Mouse (Mus musculus): ENCODE measurements at regions not wholly inside any gene's neighbourhood (a gene's known extent, or its start where the extent isn't known, plus 50 kb on each side); places are given as distances from the start of the nearest gene placed in this dataset.

DNA sequence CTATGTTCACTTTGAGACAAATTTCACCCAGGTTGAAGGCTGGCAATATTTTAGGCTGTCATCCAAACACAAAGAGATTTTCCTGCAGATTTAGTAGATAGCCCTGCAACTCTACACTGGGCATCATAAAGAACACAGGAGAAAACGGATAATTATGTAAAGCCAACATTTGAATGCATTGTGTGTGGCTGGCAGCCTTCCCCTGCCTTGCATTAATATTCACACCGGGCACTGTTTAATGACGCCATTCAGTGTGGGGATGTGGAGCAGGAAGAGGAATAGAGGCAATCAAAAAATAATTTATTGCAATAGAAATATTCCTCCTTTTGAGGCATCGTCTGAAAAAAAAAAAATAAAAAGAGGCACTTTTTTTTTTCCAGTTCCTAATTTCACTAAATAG lies 105.7 kb downstream of the Samd5 start:
- Histone ChIP-seq H3K9me3 (replicated peaks; ENCODE audit: control insufficient read depth, low read length) (no peaks in the 10 kb centered on the region), H3K4me1 (ENCODE audit: control insufficient read depth, insufficient read depth, low read length) (peaks cover 12% of the 10 kb centered on the region), H3K4me2 (ENCODE audit: low read length) (no peak overlapping the region), H3K9ac (ENCODE audit: low read length) (no peak overlapping the region), H3K4me3 (ENCODE audit: low read depth, low read length) (no peak overlapping the region), H3K27me3 (replicated peaks; ENCODE audit: control insufficient read depth, insufficient read depth, low read length) (no peaks in the 10 kb centered on the region), H3K27ac (ENCODE audit: low read depth, low read length) (no peak overlapping the region), H3K36me3 (ENCODE audit: control insufficient read depth, insufficient read depth, low read length) (no peaks in the 10 kb centered on the region)
- 7% methylated on average over 4 of the region's 4 CpGs for WGBS
- peak; percentile 82 for ATAC-seq
- peak; percentile 71 for DNase-seq (ENCODE audit: low spot score)

DNA sequence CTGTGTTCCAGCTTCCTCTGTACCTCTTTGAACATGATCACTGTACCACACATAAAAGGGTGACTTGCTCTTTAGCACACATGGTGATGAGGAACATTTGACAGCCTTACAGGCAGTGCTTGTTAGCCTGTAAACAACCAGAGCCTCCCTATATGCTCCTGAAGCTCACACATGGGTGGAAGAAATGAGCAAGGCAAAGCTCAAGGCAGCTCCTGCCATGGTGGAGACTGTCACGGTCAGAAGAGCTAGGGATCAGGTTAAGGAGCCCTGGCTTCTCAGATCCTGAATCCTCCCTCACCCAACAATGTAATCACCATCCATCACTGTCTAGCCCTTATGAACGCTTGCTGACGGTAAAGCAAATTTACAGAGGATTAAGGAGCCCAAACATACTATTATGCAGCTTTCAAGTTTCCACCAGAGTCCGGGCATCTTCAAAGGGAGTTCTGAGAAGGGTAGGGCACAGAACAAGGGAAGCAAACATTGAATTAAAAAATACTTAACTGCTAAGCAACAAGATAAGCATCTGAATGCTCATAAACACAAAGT lies 117.4 kb downstream of the Samd5 start:
- WGBS, result 15% methylated on average over 4 of the region's 4 CpGs
- H3K4me2 ChIP-seq (ENCODE audit: low read length), result no peak overlapping the region
- H3K4me3 ChIP-seq (ENCODE audit: low read depth, low read length), result no peak overlapping the region
- no peak for DNase-seq (ENCODE audit: low spot score)
- H3K4me1 ChIP-seq (ENCODE audit: control insufficient read depth, insufficient read depth, low read length), result no peaks in the 10 kb centered on the region
- no peaks in the 10 kb centered on the region for H3K9me3 ChIP-seq (replicated peaks; ENCODE audit: control insufficient read depth, low read length)
- H3K36me3 ChIP-seq (ENCODE audit: control insufficient read depth, insufficient read depth, low read length), result no peaks in the 10 kb centered on the region
- H3K9ac ChIP-seq (ENCODE audit: low read length), result no peak overlapping the region
- H3K27me3 ChIP-seq (replicated peaks; ENCODE audit: control insufficient read depth, insufficient read depth, low read length), result no peaks in the 10 kb centered on the region
- no peak overlapping the region for H3K27ac ChIP-seq (ENCODE audit: low read depth, low read length)
- no peak for ATAC-seq

DNA sequence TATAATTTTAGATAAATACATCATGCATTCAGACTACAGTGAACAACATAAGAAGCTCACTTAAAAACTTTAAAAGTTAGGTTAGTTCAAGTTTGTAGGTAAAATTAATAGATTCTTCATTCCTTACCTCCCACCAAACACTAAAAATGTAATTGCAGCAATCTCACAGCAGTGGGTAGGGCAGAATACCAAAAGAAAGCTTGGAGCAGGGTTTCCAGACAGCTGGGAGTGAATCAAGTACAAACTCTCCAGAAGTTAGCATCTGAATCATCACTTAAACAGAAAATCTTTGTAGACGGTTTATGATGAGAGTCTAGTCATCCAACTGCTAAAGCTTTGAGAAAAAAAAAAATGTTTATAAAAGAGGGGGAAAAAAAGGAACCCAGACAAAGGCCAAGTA lies 117.9 kb downstream of the Samd5 start:
- no peak for DNase-seq (ENCODE audit: low spot score)
- no peak overlapping the region for H3K4me3 ChIP-seq (ENCODE audit: low read depth, low read length)
- H3K9me3 ChIP-seq (replicated peaks; ENCODE audit: control insufficient read depth, low read length), result no peaks in the 10 kb centered on the region
- H3K27me3 ChIP-seq (replicated peaks; ENCODE audit: control insufficient read depth, insufficient read depth, low read length), result no peaks in the 10 kb centered on the region
- H3K4me1 ChIP-seq (ENCODE audit: control insufficient read depth, insufficient read depth, low read length), result no peaks in the 10 kb centered on the region
- no peaks in the 10 kb centered on the region for H3K36me3 ChIP-seq (ENCODE audit: control insufficient read depth, insufficient read depth, low read length)
- H3K4me2 ChIP-seq (ENCODE audit: low read length), result no peak overlapping the region
- H3K27ac ChIP-seq (ENCODE audit: low read depth, low read length), result no peak overlapping the region
- ATAC-seq, result no peak
- 63% methylated on average over 1 of the region's 1 CpGs for WGBS
- H3K9ac ChIP-seq (ENCODE audit: low read length), result no peak overlapping the region

DNA sequence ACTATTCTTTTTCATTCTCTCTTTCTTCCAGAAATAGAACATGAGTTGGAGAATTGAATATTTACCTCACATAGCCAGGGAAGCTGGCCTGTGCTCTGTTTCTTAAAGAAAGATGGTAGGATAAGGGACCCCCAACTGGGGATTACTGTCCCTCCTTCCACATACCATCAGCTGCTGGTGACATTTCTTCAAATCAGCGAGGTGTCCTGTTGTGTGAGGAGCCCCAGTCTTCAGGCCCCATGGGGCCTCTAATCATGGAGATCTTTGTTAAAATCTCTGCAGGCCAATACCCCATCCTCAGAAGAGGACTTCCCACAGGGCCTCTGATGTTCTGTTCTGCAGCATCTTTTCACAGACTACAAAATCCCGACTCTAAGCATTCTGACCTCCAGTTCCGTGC lies 121.1 kb downstream of the Samd5 start:
- peak; percentile 47 for DNase-seq (ENCODE audit: low spot score)
- H3K4me3 ChIP-seq (ENCODE audit: low read depth, low read length), result no peak overlapping the region
- 0 out of 2 replicates have a peak, but pooled peaks have one; percentile 32 for ATAC-seq

DNA sequence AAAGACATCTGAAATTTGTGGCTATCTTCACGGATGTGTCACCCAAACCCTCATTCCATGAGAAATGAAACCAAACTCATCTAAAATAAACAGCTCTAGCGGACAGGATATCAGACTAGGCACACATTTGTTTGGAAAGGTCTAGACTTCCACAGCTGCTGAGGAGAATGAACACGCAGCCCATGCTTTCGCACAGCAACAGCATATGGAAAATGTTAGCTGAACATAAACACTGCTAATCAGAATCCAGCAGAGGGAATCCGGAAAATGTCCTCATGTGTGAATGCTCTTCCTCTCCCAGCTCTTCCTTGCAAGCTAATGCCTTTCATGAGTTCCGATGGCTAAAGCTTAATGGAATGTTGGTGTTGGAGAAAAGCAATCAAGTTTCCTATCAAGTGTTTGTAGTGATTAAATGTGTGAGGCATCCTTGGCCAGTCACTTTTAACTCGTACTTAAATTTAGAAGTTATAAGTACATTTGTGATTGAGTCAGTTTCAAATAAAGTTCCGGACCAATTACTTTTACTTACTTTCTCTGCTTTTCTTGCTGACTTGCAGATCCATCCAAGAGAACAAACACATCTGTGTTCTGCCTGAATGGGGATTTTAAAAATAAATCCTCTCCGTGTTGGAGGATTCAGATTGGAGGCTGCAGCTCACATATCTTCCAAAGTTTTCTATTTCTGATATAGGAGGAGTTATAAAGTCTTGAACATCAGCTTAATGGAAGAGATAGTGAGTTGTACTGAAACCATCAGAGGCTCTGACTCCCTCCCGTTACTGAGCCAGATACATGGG lies 124.9 kb downstream of the Samd5 start:
- H3K9ac ChIP-seq (ENCODE audit: low read length), result no peak overlapping the region
- no peaks in the 10 kb centered on the region for H3K27me3 ChIP-seq (replicated peaks; ENCODE audit: control insufficient read depth, insufficient read depth, low read length)
- ATAC-seq, result no peak
- peaks cover 8% of the 10 kb centered on the region for H3K4me1 ChIP-seq (ENCODE audit: control insufficient read depth, insufficient read depth, low read length)
- no peak for DNase-seq (ENCODE audit: low spot score)
- 79% methylated on average over 10 of the region's 10 CpGs for WGBS
- no peaks in the 10 kb centered on the region for H3K9me3 ChIP-seq (replicated peaks; ENCODE audit: control insufficient read depth, low read length)
- no peak overlapping the region for H3K4me2 ChIP-seq (ENCODE audit: low read length)
- no peak overlapping the region for H3K27ac ChIP-seq (ENCODE audit: low read depth, low read length)
- H3K36me3 ChIP-seq (ENCODE audit: control insufficient read depth, insufficient read depth, low read length), result no peaks in the 10 kb centered on the region
- no peak overlapping the region for H3K4me3 ChIP-seq (ENCODE audit: low read depth, low read length)

More for the DNA sequence above, 121.1 kb downstream of the Samd5 start:
- no peaks in the 10 kb centered on the region for H3K4me1 ChIP-seq (ENCODE audit: control insufficient read depth, insufficient read depth, low read length)
- no peak overlapping the region for H3K27ac ChIP-seq (ENCODE audit: low read depth, low read length)
- H3K4me2 ChIP-seq (ENCODE audit: low read length), result no peak overlapping the region
- H3K9ac ChIP-seq (ENCODE audit: low read length), result no peak overlapping the region
- WGBS, result 9% methylated on average over 3 of the region's 3 CpGs
- no peaks in the 10 kb centered on the region for H3K9me3 ChIP-seq (replicated peaks; ENCODE audit: control insufficient read depth, low read length)
- no peaks in the 10 kb centered on the region for H3K27me3 ChIP-seq (replicated peaks; ENCODE audit: control insufficient read depth, insufficient read depth, low read length)
- H3K36me3 ChIP-seq (ENCODE audit: control insufficient read depth, insufficient read depth, low read length), result no peaks in the 10 kb centered on the region

DNA sequence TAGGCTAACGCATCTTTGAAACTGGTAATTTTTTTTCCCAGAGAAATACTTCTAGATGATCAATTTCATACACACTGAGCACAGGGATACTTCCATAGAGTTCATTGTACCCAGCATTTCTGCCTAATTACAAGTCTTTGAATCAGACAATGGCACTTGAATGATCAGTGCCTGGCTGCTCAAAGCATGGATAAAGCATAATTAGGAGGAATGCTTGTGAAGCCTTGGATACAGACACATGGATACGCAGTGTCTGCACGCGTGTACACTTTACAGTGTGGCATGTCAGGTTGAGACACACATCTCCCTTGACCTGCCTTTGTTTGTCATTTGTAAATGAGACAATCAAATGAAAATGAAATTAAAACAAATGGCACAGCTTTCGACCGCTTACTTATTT lies 129.2 kb downstream of the Samd5 start:
- Histone ChIP-seq H3K36me3 (ENCODE audit: control insufficient read depth, insufficient read depth, low read length) (no peaks in the 10 kb centered on the region), H3K27ac (ENCODE audit: low read depth, low read length) (no peak overlapping the region), H3K9ac (ENCODE audit: low read length) (no peak overlapping the region), H3K4me2 (ENCODE audit: low read length) (no peak overlapping the region), H3K4me1 (ENCODE audit: control insufficient read depth, insufficient read depth, low read length) (peaks cover 9% of the 10 kb centered on the region), H3K4me3 (ENCODE audit: low read depth, low read length) (no peak overlapping the region), H3K9me3 (replicated peaks; ENCODE audit: control insufficient read depth, low read length) (no peaks in the 10 kb centered on the region), H3K27me3 (replicated peaks; ENCODE audit: control insufficient read depth, insufficient read depth, low read length) (no peaks in the 10 kb centered on the region)
- 11% methylated on average over 6 of the region's 6 CpGs for WGBS
- DNase-seq (ENCODE audit: low spot score), result peak; percentile 74
- ATAC-seq, result peak; percentile 85

DNA sequence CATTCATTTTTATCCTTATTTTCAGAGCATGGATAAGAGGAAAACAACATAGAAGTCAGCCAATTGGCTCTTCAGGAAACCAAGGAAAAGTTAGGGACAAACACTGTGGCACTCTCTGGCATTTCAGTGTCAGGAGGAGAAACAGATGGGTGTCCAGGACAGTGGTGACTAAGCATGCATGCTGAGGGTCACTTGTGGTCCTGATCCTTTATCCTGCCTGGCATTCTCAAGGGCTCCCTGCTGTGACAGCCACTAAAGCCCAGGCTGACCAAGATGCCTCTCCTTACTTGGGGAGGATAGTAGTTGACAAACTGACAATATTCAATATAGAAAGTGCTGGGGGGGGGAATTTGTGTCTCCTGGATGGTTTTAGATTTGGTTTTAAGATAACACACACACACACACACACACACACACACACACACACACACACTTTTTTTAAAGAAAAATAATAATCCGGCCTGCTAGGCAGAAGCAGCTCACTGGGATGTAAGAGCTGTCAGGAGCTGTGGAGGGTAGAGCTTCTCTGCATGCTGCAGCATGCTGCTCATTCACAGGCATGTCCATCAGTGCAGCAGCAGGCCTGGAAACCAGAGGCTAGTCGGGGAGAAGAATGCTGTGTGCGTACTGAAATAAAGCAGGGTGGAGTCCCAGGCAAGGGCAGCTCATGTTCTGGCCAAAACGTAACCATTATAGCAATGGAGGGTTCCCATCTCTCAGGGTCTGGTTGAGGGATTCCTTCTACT lies 130.8 kb downstream of the Samd5 start:
- Histone ChIP-seq H3K9ac (ENCODE audit: low read length) (no peak overlapping the region), H3K4me1 (ENCODE audit: control insufficient read depth, insufficient read depth, low read length) (peaks cover 9% of the 10 kb centered on the region), H3K27ac (ENCODE audit: low read depth, low read length) (no peak overlapping the region), H3K9me3 (replicated peaks; ENCODE audit: control insufficient read depth, low read length) (no peaks in the 10 kb centered on the region), H3K4me2 (ENCODE audit: low read length) (no peak overlapping the region), H3K27me3 (replicated peaks; ENCODE audit: control insufficient read depth, insufficient read depth, low read length) (no peaks in the 10 kb centered on the region), H3K4me3 (ENCODE audit: low read depth, low read length) (no peak overlapping the region), H3K36me3 (ENCODE audit: control insufficient read depth, insufficient read depth, low read length) (no peaks in the 10 kb centered on the region)
- ATAC-seq (no peak), DNase-seq (ENCODE audit: low spot score) (no peak)
- WGBS, result 31% methylated on average over 4 of the region's 4 CpGs

DNA sequence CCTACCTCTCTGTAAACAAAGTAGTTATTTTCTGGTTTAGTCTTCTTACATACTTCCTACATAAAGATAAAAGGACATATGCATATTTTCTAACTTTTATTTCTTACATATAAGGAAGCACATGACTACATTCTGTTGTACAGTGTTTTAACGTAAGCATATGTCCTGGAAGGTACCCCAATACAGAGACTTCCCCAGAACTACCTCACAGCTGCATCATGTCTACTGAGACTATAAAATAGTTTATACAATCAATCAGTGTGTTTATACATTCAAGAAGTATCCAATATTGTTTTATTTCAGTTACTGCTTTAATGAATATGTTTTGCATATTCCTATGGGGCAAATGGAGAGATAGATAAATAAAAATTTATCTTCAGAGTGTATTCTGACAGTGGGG lies 133.4 kb downstream of the Samd5 start:
- ATAC-seq (no peak), DNase-seq (ENCODE audit: low spot score) (no peak)
- WGBS, result 82% methylated on average over 1 of the region's 1 CpGs
- peaks cover 9% of the 10 kb centered on the region for H3K4me1 ChIP-seq (ENCODE audit: control insufficient read depth, insufficient read depth, low read length)
- H3K27ac ChIP-seq (ENCODE audit: low read depth, low read length), result no peak overlapping the region
- no peaks in the 10 kb centered on the region for H3K9me3 ChIP-seq (replicated peaks; ENCODE audit: control insufficient read depth, low read length)
- H3K4me3 ChIP-seq (ENCODE audit: low read depth, low read length), result no peak overlapping the region
- no peak overlapping the region for H3K4me2 ChIP-seq (ENCODE audit: low read length)
- no peaks in the 10 kb centered on the region for H3K36me3 ChIP-seq (ENCODE audit: control insufficient read depth, insufficient read depth, low read length)
- H3K27me3 ChIP-seq (replicated peaks; ENCODE audit: control insufficient read depth, insufficient read depth, low read length), result no peaks in the 10 kb centered on the region
- no peak overlapping the region for H3K9ac ChIP-seq (ENCODE audit: low read length)

DNA sequence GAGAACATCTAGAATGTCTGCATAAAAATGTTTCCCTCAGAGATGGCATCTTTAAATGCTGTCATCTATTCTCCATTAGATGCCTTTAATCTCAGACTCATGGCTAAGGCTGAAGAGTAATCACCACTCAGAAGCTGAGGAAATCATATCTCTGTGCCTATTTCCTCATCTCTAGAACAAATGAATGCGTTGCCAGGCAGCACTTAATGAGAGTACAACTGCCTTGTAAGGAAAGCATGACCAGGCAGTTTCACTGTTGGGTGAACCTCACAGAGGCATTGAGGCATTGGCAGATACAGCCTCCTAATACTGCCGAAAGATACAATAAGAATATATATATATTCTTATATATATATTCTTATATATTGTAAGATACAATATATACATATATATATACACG lies 137.3 kb downstream of the Samd5 start:
- H3K4me2 ChIP-seq (ENCODE audit: low read length), result no peak overlapping the region
- no peaks in the 10 kb centered on the region for H3K36me3 ChIP-seq (ENCODE audit: control insufficient read depth, insufficient read depth, low read length)
- 69% methylated on average over 3 of the region's 3 CpGs for WGBS
- no peaks in the 10 kb centered on the region for H3K27me3 ChIP-seq (replicated peaks; ENCODE audit: control insufficient read depth, insufficient read depth, low read length)
- ATAC-seq (no peak), DNase-seq (ENCODE audit: low spot score) (peak; percentile 35)
- no peak overlapping the region for H3K27ac ChIP-seq (ENCODE audit: low read depth, low read length)
- no peaks in the 10 kb centered on the region for H3K9me3 ChIP-seq (replicated peaks; ENCODE audit: control insufficient read depth, low read length)
- H3K9ac ChIP-seq (ENCODE audit: low read length), result no peak overlapping the region
- peaks cover 4% of the 10 kb centered on the region; the same call in 1 of the 2 replicates for H3K4me1 ChIP-seq (ENCODE audit: control insufficient read depth, insufficient read depth, low read length)
- no peak overlapping the region for H3K4me3 ChIP-seq (ENCODE audit: low read depth, low read length)
